Mouse (Mus musculus): ENCODE data around the gene Nemp1. TPM values are rescaled to one million over a fixed set of nuclear protein-coding genes. Genes with fewer than 3 reads are reported as not detected.

Gene Nemp1
- total RNA-seq, 2 experiments from 2014 or later: 69.6 to 83.4 TPM

DNA sequence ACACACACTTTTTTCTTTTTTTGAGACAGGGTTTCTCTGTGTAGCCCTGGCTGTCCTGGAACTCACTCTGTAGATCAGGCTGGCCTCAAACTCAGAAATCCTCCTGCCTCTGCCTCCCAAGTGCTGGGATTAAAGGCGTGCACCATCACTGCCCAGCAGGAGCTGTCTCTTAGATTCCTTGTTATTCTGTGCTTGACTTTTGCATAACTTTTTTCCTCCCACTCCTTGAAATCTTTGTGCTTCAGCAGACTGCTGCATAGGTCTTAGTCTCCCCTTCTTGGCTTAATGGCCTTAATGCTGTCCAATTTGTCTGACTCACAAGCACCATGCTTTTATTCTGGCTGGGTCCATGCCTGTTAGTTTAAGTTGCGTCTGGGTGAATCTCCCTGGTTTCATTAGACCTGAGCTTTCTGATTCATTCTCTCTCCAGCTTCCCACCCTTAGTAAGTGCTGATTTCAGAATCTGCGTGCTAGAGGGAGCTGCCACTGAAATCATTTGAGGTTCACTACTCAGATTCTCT lies 42.2 kb downstream of the Nemp1 start:
- no peak for ATAC-seq (replicated peaks; ENCODE audit: low FRiP score, poor library complexity, severe bottlenecking)

DNA sequence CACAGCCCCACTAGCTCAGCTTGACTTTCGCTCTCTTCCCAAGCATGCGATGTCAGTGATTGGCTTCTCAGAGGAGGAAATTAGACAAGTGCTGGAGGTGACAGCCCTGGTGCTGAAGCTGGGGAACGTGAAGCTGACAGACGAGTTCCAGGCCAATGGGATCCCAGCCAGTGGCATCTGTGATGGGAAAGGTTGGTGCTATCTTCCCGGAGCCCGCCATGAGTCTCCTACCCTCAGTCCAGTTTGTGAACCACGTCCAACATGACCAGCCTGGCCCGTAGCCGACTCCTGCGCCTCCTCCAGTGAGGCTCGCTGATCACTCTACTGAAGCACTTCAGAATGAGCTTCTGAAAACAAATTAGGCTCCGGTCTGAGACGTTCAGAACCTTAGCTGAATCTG lies 43.6 kb downstream of the Nemp1 start:
- ATAC-seq (replicated peaks; ENCODE audit: low FRiP score, poor library complexity, severe bottlenecking): no peak

DNA sequence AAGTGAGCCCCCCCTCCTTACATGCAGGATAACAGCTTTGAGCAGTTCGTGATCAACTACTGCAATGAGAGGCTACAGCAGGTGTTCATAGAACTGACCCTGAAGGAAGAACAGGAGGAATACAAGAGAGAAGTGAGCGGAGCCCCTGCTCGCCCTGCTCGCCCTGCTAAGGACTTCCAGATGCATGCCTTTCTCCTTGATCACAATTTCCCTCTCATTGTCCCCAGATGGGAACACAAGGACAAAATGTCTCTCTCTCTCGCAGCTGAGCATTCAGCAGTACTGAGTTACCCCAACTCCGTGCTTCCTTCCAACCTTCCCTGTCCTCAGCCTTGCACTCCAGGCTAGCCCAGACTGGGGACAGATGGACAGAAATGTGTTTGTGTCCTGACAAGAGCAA lies 46.0 kb downstream of the Nemp1 start:
- no peak for ATAC-seq (replicated peaks; ENCODE audit: low FRiP score, poor library complexity, severe bottlenecking)

DNA sequence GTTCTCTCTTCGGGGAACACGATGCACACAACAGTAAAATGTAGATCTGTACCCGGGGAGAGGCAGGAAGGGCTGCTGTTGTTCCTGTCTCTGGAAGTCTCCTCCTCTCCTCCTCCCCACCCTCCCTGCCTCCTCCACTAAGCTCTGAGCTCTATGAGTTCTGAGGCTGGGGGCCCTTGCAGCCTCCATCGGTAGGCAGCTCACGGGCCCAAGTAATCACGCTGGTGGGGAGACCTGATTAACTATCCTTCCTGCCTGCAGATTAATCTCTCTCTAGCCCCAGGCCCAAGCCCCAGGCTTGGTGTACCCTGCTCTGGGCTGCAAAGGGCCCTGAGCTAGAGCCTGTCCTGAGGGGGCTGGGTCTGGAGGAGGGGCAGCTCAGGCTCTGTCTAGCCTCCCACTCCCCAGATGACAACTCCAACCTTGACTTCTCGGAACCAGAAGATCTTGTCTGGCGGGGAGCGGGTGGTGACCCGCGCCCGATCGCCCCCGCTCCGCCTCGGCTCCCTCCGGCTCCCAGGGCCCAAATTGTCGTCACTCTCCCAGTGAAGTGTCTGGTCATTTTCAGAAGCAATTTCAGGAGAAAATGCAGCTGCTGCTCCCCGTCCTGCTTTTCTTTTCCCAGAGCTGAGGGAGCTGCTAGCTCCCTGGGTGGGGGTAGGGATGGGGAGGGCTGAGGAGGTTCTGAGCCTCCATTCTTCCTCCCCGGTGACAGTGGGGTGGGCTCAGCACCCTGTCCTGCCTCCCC lies 55.1 kb downstream of the Nemp1 start:
- no peak for ATAC-seq (replicated peaks; ENCODE audit: low FRiP score, poor library complexity, severe bottlenecking)

DNA sequence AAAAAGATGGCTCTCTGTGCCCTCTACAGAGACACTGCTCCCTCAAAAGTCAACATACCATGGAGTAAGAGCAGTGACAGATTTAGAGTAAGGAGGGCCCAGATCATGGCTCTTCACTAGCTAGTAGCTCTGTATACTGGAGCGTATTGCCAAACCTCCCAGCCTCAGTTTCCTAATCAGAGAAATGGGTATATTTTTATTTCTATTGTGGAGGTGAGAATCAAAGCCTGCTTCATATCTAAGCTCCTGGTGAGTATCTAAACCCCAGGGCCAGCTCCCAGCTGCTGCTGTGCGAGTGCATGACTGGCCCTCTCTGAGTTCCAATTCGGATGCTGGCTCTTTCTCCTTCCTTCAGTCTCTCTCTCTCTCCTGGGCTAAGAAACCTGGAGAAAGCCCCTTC lies 57.5 kb downstream of the Nemp1 start, which contains the start of gene Tac2:
TSS of gene Tac2 (plus strand) at position 301 of the 400 bp plus-strand sequence.
- no peak for ATAC-seq (replicated peaks; ENCODE audit: low FRiP score, poor library complexity, severe bottlenecking)

DNA sequence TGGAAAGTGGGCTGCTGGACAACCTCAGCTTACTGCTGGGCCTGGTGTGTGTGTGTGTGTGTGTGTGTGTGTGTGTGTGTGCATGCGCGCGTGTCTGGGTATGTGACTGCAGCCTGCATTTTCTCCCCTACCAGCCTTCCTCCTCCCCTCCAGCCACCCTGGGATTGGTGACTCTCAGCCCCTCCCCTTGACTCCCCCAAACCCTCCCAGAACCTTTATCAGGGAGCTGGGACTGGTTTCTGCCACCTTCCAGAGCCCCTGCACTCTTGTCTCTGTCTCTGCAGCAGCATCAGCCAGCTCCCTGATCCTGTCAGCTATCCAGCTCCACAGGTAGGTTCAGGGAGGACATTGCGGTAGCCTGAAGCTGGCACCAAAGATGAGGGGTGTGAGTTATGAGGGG lies 58.4 kb downstream of the Nemp1 start:
- ATAC-seq (replicated peaks; ENCODE audit: low FRiP score, poor library complexity, severe bottlenecking): 0 out of 2 replicates have a peak, but pooled peaks have one; percentile 32

DNA sequence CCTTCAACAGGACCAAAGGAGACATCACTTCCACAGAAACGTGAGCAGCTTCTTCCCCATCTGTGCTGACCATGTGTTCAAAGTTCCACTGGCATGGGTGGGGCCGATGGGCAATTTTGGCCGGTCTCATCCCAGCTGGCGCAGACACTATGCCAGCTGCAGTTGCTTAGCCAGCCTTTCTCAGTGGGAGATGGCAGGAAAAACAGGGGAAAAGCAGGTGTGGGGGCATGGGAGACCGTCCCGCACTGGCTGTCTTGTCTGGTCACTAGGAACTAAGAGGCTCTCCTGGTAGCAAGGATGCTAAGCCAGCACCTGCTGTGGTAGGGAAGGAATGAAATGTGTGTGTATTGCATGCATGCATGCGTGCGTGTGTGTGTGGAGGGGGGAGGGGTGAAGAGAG lies 61.7 kb downstream of the Nemp1 start:
- ATAC-seq (replicated peaks; ENCODE audit: low FRiP score, poor library complexity, severe bottlenecking): no peak

DNA sequence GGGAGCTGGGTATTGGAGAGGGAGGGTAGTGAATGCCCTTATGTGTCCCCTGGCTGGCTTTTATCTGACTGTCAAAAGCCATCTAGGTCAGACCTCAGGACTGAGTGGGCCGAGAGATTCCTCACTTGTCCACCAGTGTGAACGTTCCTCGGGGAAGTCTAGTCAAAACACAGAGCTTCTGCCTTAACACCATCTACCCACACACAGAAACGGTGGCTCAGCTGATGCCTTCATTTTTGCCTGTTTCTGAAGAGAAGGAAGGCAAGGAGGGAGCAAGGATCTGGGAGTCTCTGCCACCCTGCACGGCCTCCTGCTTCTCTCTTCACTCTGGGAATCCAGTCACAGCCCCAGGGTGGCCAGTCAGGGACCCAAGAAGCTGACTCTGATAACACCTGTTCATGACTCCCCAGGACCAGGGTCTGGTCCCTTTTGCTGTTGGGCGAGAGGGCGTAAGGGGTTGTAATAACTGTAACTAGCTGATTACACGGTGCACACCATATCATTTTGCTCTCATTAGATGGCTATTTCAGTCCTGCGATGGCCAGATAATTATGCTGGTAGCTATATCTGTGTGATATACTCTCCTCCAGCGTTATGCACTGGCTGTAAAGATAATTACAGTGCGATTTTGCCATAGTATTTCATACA lies 63.7 kb downstream of the Nemp1 start:
- peak; percentile 67 for ATAC-seq (replicated peaks; ENCODE audit: low FRiP score, poor library complexity, severe bottlenecking)

DNA sequence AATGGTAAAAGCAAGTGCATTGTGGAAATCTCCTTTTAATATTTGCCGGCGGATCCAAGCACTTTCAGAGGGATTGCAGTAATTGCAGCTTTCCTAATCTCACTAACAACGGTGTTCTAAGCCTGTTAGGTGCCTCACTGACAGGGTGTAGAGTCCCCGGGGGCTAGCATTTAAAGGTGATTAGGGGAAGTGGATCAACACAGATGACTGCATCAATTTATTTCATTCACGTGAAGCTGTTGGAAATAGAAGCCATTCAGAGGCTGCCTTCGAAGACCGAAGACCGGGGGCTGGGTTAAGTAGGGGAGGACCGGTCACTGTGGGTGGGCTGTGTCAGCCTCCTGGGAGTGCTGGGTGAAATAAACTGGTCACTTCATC lies 64.2 kb downstream of the Nemp1 start:
- no peak for ATAC-seq (replicated peaks; ENCODE audit: low FRiP score, poor library complexity, severe bottlenecking)

DNA sequence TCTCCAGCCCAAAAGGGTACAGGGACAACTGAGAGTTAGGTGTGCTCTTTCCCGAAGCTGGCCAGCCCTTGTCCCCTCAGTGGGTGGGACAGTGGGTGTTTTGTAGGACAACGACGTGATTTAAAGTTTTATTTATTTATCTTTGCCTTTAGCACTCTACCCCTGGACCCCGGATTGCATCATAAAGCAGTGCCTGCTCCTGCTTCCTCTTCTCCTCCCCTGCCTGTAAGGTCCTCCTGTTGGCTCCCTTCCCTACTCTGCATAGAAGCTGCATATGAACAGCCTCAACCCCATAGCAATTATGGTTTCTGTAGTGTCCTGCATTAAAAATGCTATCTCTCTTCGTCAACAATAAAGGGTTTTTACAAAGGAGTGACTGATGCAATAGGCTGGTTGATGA lies 64.7 kb downstream of the Nemp1 start:
- no peak for ATAC-seq (replicated peaks; ENCODE audit: low FRiP score, poor library complexity, severe bottlenecking)

DNA sequence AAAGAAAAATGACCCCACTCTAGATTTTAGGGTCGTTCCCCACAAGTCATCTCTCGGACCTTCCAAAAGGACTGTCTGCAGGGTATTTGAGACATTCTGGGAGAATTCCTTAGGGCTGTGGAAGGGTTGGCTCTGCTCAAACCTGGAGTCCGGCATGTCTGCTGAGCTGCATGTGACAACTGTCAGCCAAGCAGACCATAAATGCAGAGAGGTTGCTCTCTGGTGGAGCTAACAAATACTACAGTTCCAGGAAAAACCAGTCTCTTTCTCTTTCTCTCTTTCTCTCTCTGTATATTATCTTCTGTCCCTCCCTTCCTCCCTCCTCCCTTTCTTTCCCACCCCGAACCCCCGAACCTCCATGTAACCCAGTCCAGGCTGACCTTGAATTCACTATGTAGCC lies 67.7 kb downstream of the Nemp1 start:
- no peak for ATAC-seq (replicated peaks; ENCODE audit: low FRiP score, poor library complexity, severe bottlenecking)

DNA sequence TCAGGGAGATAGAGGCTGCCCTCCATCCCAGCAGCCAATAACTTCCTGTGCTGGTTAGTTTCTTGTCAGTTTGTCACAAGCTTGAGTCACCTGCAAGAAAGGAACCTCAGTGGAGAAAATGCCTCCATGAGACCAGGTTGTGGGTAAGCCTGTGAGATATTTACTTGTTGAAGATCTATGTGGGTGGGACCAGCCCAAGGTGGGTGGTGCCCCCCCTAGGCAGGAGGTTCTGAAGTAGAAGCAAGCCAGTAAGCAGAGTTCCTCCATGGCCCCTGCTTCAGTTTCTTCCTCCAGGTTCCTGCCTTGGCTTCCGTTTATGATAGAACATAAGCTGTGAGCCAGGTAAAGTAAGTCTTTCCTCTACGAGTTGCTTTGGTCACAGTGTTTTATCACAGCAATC lies 69.6 kb downstream of the Nemp1 start:
- no peak for ATAC-seq (replicated peaks; ENCODE audit: low FRiP score, poor library complexity, severe bottlenecking)

DNA sequence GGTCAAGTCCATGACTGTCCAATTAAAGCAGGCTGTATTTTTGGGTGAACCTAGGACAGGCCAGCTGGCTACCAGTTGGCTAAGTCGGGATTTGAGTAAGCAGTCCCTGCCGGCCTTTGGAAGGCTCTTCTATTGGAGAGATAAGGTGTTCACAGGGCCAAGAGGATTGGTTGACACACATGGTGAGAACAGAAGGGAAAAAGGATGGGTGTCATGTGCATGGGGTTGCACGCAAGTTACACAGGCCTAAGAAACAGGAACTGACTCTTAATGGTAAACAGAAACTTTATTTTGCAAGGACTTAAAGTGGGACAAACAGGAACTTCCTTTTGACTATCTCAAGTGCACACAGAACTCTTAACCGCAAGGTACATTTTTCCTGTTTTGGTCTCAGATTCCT lies 70.2 kb downstream of the Nemp1 start:
- no peak for ATAC-seq (replicated peaks; ENCODE audit: low FRiP score, poor library complexity, severe bottlenecking)

DNA sequence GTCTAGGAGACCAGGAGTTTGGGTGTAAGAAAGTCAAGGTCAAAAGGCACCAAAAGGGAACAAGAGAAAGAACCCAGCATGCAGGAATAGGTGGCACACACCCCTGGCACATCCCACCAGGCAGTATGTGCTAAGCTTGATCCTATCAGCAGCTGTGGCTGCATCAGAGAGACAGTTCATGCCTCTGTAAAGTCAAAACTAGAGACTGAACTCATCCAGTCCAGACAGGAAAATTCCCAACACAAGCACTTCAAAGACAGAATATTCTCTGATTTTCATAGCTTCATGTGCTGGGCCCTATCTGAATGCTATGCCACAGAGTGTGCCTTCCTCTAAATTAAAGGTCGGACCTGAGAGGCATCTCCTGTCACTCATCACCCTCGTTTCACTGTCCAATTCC lies 70.9 kb downstream of the Nemp1 start:
- ATAC-seq (replicated peaks; ENCODE audit: low FRiP score, poor library complexity, severe bottlenecking): no peak

DNA sequence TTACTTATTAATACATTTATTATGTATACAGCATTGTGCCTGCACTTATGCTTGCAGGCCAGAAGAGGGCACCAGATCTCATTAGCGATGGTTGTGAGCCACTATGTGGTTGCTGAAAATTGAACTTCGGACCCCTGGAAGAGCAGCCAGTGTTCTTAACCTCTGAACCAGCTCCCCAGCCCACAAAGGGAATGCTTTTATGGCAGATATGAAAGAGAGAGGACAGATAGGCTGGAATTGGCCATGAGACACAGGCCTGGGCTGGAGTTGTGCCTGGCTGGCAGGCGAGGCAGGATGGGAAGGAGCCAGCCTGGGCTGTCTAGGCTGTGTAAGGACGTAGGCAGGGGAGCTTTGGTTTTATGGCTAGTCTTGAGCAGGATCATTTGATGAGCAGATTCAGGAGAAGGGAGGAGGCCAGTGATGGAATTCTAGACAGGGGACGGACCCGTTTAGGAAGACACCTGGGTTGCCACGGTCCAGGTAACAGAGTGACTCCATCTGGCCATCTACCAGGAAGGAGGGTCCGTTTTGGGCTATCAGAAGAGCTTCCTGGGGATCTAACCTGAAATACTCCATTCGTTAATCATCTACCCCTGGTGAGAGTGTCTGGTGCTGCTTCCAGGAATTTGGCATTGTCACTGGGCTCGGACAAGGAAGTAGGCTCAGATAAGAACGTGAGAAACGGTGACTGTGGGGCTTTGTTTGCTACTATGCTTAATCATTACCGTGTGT lies 71.6 kb downstream of the Nemp1 start:
- ATAC-seq (replicated peaks; ENCODE audit: low FRiP score, poor library complexity, severe bottlenecking): peak; percentile 49; the same call in 1 of the 2 replicates

DNA sequence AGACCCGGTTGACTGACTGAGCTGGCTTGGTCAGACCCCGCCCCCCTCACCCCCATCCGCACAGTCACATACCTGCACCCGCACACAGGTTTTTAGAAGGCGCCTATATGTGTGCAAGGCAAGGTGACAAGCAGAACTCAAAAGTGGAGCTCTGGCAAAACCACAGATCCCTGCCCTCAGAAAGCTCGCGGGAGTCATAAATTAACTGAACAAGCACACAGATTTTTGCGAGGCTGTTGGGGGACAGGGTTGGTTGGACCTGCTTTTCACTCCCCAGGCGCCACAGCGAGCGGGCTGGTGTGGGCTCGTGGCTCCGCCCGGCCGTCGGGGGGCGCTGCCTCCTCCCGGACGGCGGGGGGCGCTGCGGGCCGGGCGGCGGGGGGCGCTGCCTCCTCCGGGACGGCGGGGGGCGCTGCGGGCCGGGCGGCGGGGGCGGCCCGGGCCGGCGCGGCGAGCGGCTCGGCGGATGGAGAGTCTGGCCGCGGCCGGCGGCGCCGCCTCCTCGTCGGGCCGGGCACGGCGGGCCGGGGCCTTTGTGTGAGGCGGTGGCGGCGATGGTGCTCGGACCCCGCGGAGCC lies 72.5 kb downstream of the Nemp1 start, which contains the start of gene Zbtb39:
TSS of gene Zbtb39 (plus strand) at position 456 of the 578 bp plus-strand sequence.
- peak; percentile 53 for ATAC-seq (replicated peaks; ENCODE audit: low FRiP score, poor library complexity, severe bottlenecking)

DNA sequence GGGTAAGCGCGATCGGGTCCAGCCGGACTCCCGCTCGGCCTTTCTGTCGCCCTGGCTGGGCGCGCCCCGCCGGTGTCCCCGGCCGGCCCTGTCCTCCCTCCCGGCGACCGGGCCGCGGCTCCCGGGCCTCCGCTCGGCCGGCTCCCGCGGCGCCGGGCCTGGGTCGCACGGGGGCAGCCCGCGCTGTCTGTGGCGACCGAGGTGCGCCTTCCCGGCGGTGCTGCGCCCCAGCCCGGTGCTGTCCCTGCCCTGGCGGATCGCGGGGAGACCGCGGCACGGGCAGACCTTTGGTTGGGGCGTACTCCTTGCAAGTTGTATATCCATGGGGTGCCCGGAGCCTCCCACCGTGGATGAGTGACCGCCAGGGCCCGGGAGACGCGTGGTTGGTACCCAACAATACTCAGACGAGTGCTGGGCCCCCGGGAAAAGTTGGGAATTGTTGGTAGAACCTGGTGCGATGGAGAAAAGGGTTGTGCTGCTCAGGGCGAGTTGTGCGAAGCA lies 73.0 kb downstream of the Nemp1 start:
- ATAC-seq (replicated peaks; ENCODE audit: low FRiP score, poor library complexity, severe bottlenecking): peak; percentile 25; the same call in 1 of the 2 replicates

DNA sequence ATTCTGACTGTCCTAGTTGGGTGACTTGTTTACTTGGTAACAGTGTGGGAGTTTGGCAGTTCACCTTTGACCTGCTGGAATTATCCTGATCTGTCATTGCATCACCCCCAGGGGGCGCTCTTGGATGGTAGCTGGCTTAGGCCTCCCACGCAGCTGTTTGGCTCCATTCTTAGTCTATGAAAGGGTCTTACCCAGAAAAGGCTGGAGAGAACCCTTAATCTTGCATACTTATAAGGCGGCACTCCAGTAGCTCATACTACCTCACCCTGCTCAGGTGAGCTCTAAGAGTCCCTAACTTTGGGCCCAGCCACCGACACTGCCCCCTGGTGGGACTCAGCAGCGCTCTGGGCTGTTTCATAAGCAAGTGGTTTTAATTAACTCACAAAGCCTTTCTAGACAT lies 78.0 kb downstream of the Nemp1 start:
- peak; percentile 58 for ATAC-seq (replicated peaks; ENCODE audit: low FRiP score, poor library complexity, severe bottlenecking)

DNA sequence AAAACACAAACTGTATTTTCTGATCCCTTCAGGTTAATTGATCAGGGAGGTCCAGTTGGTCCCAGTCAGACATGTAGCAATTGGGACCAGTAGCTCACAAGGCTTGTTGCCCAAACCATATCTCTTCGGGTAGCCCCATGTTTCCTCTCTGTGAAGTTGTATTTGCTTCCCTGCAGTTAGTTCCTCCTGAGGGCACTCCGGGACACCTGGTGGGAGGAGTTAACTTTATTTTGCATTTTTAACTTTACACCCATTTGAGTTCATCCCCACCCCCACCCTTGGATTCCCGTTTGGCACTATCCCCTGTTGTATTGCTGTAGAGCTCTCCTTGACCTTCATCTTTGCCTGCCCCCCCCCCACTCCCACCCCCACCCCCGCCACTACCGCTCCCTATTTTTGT lies 79.2 kb downstream of the Nemp1 start:
- ATAC-seq (replicated peaks; ENCODE audit: low FRiP score, poor library complexity, severe bottlenecking): no peak

DNA sequence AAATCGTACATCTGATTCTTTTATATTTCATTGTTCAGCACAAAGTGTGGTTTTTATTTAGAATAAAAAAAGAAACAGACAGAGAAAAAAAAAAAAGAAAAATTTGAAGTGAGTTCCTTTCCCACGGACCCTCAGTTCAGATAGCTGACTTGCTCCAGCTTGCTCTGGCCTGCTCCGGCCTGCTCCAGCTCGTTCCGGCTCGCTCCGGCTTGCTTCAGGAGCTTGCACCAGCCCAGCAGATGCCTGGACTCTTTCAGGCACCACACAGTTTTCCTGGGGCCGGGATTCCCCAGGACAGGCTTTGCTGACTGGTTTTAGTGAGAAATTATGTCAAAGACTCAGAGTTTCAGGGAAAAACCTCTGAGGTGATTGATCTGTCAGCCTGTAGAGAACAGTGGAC lies 80.6 kb downstream of the Nemp1 start:
- no peak for ATAC-seq (replicated peaks; ENCODE audit: low FRiP score, poor library complexity, severe bottlenecking)

Data from erythroid progenitor cell, adult 5-6 weeks (primary cell).